Mouse (Mus musculus) heart, adult 8-10 months (tissue): ENCODE data around the gene Nab2. TPM values are rescaled to one million over a fixed set of nuclear protein-coding genes. Genes with fewer than 3 reads are reported as not detected.
"Not testable (repeated sequence)": the region's sequence is repeated elsewhere in the genome, so short reads cannot be mapped to it uniquely, and the experiment has no call there.

Experiments
- DNase-seq: peaks from one replicate; pipeline ENCODE4 v3.0.0; 2022; ENCODE audit warnings: low spot score
- total RNA-seq, 4 experiments: library from RNA; stranded (reverse); gene quantifications; 2 replicates each; pipeline ENCODE4 v1.2.4; 2022

The Nab2 gene
- total RNA-seq, 4 experiments from 2014 or later, result 5.0 to 10.3 (median 6.6) TPM

- no peak for DNase-seq
Observed at GRCm38 (mm10) chr10:127674046-127674655, 5.8 kb upstream of the Nab2 start.

DNA sequence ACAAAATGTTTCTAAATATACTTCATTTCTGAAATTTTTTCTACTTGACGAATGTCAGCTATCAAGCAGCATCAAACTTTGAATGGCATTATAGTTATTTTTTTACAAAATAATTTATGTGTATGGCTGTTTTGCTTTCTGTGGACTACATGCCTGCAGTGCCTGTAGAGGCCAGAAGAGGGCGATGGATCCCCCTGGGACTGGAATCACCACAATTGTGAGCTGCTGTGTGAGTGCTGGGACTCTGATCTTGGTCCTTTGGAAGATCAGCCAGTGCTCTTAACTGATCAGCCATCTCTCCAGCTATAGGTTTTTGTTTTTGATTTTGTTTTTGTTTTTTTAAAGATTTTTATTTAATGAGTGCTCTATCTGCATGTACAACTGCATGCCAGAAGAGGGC lies 2.9 kb upstream of the Nab2 start:
- no peak for DNase-seq

DNA sequence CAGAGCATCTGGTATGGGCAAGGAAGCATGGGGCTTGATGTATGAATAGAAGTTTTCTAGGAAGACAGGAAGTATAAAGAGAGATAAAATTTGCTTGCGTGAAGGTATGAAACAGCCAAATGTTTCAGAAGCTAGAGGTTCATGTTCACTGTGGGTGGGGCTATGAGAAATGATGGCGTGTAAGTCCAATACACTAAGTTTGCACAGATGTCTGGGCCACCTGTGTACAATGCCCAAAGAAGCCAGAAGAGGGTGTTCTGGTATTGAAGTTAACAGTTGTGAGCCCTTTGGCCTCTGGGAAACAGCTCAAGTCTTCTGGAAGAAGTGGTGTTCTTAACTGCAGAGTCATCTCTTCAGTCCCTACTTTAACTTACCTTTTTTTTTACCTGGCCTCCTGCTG lies 1.8 kb upstream of the Nab2 start:
- DNase-seq, result no peak

DNA sequence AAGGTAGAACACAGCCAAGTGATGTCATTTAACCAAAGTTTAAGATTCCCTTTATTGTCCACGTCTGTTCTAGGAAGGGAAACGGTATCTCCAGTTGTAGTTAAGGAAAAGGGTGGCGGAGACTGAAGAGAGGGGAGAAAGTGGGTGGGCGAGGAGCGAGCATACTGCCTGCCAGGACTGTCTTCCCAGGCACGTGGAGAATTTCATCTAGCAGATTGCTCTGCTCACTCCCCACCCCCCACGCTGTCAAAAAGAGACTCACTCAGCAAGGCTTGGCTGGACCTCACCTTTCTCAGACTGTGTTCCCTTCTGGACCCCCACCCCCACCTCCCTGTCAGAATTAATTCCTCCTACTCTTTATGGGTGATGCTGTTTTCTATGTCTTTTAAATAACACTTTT lies 802 bp upstream of the Nab2 start:
- no peak for DNase-seq

DNA sequence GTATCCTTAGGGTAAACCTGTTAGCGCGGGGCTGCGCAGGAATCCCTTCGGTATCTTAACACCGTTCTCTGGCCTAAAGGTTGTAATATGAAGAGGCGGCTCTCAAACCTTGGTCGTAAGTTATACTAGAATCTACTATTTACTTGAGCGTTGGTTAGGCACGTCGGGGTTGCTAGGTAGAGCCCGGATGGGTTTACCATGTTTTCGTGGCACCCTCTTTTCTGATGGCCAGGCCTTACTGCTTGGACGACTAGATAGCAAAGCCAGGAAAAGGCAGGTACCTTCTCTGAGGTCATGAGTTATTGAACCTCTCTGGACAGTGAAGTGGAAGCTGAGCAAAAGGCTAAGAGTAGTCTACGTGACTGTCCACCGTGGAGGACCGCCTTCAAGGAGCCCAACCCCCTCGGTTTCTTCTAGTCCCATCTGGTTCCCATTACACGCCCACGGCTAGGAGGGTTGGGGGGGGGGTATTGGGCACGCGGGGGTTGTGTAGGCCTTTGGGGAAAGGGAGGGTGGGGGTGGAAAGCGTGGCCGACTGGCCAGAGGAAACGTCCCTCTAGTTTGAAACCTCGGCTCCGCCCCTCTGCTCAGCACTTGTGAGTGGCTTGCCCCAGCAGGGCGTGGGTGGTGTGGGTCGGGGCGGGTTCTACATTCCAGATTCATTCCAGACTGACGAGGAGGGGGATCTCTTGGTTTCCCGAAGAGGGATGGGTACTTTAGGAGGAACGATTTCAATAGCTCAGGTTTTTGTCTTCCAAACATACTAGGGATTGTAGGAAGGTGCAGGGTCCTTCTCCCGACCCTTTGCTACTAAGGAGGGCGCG lies 887 bp downstream of the Nab2 start:
- peak; percentile 91 for DNase-seq

DNA sequence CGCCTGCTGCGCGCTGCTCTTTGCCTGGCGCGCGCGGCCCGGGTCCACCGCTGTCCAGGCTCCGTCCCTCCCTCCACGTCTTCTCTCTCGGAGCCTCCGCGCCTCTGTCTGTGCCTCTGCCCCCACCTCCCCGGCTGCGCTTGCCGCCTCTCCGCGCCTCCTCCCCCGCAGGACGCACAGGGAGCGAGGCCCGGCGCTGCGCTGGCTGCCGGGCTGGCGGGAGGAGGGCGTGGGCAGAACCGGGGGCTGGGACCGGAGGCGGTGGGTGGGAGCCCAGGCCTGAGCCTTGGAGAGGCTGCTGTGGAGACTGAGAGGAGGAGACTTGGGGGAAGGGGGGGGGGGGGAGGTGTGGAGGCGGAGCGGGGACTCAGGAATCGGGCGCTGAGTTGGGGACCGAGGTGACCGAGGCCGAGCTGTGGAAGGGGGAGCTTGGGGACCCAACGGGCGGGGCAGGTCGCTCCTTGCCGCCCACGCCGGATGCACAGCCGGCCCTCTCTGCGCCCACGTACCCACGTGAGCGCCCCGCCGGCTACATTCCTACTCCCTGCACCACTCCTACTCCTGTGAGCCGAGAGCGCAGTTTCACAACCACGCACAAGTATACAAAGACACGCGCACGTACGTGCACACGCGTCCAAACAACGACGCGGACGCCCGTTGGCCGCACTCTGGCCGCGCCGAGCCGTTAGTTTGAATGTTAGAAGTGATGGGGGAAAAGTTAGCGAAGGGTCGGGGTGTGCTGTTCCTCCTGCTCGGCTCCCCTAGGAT lies 1.7 kb downstream of the Nab2 start, which contains the start of gene Nemp1:
Gene Nemp1, plus strand, starts transcription at position 401 of the 768 bp plus-strand sequence.
- peak; percentile 87 for DNase-seq

GRCm38 (mm10) chr10:127665366-127666181 lies 2.8 kb downstream of the Nab2 start:
- DNase-seq, result peak; percentile 24

GRCm38 (mm10) chr10:127664891-127665290 lies 3.5 kb downstream of the Nab2 start:
- DNase-seq, result no peak

GRCm38 (mm10) chr10:127664166-127664565 lies 4.2 kb downstream of the Nab2 start:
- no peak for DNase-seq

GRCm38 (mm10) chr10:127663590-127663989 lies 4.8 kb downstream of the Nab2 start:
- DNase-seq, result peak; percentile 7

- DNase-seq, result peak; percentile 19
Observed at GRCm38 (mm10) chr10:127662666-127663253, 5.6 kb downstream of the Nab2 start.

DNA sequence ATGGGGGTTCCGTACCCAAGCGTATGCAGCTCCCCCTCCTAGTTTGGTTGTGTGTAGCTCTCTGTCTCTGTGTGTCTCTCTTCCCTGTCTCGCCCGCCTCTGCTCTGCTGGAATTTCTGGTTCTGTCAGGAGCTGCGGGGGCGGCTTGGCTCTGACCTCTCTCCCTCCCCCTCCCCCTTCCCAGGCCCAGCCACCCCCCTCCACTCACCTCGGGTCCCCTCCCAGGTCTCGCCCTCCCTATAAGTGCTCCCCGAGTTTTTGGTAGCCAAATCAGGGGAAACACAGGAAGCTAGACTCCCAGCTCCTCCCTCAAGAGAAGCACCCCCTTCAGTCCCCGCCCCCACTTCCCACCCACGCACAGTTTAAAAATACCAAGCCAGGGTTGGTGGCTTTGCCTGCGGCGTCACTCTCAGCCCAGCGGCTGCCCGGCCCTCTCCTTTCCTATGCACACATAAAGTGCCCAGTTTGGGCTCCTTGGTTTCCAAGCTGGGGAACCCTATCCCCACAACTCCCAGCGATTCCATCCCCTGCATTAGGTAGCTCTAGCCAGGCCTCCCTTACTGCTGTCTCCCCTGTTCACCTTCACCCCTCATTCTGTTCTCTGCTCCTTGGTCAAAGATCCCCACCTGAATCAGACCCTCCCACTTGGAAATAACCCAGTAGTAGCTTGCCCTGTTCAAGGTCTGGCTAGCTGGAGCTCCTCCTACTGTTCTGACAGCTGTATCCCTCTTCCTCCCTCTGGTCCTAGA lies 6.3 kb downstream of the Nab2 start:
- DNase-seq, result peak; percentile 69

DNA sequence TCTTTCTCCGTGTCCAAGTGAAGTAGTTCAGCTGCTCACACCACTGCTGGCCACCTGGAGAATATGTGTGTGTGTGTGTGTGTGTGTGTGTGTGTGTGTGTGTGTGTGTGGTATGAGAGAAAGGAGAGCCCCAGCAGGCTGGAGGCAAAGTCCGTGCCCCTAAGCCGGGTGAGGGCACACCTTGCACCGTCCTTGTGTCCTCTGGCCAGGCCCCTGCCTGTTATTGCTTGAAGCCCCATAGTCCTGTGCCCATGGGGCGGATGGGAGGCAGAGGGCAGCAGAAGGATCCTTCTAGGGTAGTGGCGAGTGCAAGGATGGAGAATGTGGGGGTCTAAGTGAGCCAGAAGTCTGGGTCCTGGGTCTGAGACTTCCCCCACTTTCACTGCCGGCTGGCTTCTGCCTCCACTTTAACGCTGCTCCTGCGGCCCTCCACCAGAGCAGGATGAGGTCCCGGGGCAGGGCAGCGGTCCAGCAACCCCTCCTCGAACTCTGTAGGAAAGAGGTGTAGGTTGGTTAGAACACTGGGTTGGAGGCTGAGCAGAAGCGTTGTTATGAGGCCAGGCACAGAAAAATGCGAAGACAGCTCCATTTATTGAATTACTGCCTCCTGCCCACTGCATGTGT lies 7.0 kb downstream of the Nab2 start:
- DNase-seq, result no peak

DNA sequence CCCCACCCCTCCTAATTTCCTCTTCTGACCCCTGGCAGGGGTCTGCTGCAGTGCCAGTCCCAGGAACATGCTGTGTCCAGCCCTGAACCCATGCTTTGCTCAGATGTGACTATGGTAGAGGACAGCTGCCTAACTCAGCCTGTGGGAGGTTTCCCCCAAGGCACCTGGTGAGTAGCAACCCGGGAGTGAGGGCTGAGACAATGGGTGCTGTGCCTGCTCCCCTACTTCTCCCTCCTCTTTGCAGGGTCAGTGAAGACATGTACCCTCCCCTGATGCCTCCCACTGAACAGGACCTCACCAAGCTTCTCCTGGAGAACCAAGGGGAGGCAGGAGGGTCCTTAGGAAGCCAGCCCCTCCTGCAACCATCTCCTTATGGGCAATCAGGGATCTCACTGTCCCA lies 8.8 kb downstream of the Nab2 start:
- DNase-seq, result no peak

DNA sequence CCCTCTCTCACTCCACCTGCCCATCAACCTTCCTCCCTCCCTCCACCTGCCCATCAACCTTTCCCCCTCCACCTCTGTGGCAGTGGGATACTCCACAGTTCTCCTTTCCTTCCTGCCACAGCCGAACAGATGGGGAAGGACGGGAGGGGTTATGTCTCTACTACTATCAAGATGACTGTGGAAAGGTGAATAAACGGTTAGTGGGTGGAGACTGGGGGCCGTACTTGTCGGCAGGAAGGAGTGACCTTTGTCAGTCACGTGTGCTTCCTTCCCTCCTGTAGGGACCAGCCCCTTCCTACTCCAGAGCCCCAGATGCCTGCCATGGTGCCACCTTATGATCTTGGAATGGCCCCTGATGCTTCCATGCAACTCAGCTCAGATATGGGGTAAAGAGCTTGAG lies 10.3 kb downstream of the Nab2 start:
- no peak for DNase-seq

GRCm38 (mm10) chr10:127657617-127658016 lies 10.8 kb downstream of the Nab2 start:
- DNase-seq, result not testable (repeated sequence)

DNA sequence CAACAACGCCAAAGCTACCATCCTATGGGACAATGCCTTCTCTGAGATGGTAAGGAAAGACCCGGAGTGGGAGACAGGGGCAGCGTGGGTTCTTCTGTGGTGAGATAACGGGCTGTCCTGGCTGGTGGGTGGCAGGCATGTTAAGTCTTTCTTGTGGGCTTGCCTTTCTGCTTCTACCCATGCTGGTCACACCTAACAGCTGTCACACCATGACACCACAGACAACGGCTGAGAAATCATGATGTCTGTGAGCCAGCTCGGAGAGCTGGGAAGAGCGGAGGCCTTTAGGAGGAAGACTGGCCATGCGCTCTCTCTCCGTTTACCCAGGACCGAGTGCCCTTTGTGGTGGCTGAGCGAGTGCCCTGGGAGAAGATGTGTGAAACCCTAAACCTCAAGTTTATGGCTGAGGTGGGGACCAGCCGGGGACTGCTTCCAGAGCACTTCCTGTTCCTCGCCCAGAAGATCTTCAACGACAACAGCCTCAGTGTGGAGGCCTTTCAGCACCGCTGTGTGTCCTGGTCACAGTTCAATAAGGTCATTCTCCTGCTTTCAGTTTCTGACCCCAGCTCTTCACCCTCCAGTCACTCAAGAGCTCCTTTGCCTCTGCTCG lies 13.3 kb downstream of the Nab2 start:
- DNase-seq, result no peak

DNA sequence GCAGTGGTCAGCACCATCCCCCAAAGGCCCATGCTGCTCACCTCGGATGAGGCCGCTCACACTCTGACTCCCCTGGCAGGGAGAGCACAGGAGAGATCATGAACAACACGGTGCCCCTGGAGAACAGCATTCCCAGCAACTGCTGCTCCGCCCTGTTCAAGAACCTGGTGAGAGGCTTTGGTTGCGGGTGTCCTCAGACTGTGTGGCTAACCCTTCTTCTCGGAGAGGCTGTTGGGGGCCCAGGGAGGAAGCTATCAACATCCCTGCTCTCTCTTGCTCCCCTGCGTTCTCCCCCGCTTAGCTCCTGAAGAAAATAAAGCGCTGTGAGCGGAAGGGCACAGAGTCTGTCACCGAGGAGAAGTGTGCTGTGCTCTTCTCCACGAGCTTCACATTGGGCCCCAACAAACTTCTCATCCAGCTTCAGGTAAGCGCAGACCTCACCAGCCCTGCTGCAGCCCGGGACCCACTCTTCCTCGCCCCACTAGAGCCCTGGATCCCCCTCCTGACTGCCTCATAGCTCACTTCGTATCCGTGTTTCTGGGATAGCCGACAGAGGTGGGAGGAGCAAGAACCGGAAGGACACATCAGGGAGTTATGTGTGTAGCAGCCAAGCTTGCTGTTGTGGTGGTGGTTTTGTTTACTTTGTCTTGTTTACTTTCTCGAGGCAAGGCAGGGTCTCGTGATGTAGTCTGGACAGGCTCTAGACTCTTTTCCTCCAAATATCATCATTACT lies 15.3 kb downstream of the Nab2 start:
- no peak for DNase-seq

DNA sequence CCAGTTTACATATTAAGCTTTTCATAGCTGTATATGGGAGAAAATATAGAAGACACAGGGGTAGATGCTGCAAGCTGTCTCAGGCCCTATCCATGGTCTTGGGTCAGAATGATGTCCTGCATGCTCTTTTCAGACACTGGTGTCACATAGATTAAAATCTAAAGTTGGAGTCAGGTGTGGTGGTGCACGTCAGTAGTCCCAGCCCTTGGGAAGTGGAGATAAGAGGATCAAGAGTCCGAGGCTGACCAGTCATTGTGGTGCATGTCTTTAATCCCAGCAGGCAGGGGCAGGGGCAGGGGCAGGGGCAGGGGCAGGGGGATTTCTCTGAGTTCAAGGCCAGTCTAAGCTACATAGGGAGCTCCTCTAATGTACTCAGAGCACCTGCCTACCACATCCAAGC lies 22.6 kb downstream of the Nab2 start:
- no peak for DNase-seq
